Mouse (Mus musculus): Measurements from ENCODE around the gene Tmprss6. TPM values are rescaled to one million over a fixed set of nuclear protein-coding genes. Genes with fewer than 3 reads are reported as not detected.

Tmprss6 gene
- polyA plus RNA-seq, 1 experiment: 0.74 TPM

DNA sequence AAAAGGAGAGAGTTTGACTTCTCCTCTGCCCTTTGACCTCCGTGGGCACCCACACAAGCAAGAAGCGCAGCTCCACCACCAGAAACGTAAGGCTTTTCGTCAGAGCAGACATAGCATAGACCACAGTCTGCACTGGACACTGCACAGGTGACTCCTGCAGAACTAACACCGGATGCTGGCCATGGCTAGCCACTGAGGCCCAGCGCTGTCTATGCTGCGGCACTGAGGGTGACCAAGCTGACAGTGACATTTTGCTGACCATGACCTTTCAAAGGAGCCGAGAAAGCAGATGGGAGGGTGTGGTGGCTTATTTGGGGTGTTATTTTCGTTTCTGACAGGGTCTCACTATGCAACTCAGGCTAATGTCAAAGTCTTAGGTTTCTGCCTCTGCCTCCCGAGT is 11.2 kb downstream of the Tmprss6 start:
- Histone ChIP-seq H3K27me3 (ENCODE audit: control insufficient read depth, insufficient read depth, low read length) (no peaks in the 10 kb centered on the region), H3K36me3 (ENCODE audit: control insufficient read depth, insufficient read depth, low read length) (no peaks in the 10 kb centered on the region), H3K4me3 (ENCODE audit: control insufficient read depth, low read depth, low read length) (no peak overlapping the region), H3K4me1 (ENCODE audit: control insufficient read depth, insufficient read depth, low read length) (no peaks in the 10 kb centered on the region), H3K27ac (ENCODE audit: control insufficient read depth, insufficient read depth, low read depth, low read length) (no peak overlapping the region)
- TF ChIP-seq POLR2A (IDR thresholded peaks at IDR 0.05; ENCODE audit: control insufficient read depth, low read depth, low read length) (no peak), CTCF (IDR thresholded peaks at IDR 0.05; ENCODE audit: control insufficient read depth, insufficient read depth, insufficient replicate concordance, low read depth, low read length) (no peak)

DNA sequence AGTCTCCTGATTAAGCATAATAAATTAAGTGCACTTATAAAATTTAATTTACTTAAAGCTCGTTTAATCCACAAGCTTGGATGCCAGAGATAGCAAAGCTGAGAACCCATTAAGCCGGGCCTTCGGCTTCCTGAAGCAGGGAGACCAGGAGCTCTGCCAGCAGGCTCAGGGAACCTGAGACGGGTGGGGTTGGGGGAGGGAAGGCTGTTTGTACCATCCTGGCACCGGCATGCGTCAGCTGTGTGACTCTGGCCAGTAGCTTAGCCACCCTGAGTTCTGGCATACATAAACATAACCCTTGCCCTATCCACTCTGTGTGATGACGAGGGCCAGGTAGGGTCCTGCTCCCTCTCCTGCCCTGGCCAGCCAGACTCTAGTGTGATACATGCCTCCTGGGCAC is 12.4 kb downstream of the Tmprss6 start:
- TF ChIP-seq CTCF (IDR thresholded peaks at IDR 0.05; ENCODE audit: control insufficient read depth, insufficient read depth, insufficient replicate concordance, low read depth, low read length): no peak
- TF ChIP-seq POLR2A (IDR thresholded peaks at IDR 0.05; ENCODE audit: control insufficient read depth, low read depth, low read length): no peak
- H3K4me3 ChIP-seq (ENCODE audit: control insufficient read depth, low read depth, low read length): no peak overlapping the region
- H3K36me3 ChIP-seq (ENCODE audit: control insufficient read depth, insufficient read depth, low read length): no peaks in the 10 kb centered on the region
- H3K27ac ChIP-seq (ENCODE audit: control insufficient read depth, insufficient read depth, low read depth, low read length): no peak overlapping the region
- no peaks in the 10 kb centered on the region for H3K27me3 ChIP-seq (ENCODE audit: control insufficient read depth, insufficient read depth, low read length)
- no peaks in the 10 kb centered on the region for H3K4me1 ChIP-seq (ENCODE audit: control insufficient read depth, insufficient read depth, low read length)

DNA sequence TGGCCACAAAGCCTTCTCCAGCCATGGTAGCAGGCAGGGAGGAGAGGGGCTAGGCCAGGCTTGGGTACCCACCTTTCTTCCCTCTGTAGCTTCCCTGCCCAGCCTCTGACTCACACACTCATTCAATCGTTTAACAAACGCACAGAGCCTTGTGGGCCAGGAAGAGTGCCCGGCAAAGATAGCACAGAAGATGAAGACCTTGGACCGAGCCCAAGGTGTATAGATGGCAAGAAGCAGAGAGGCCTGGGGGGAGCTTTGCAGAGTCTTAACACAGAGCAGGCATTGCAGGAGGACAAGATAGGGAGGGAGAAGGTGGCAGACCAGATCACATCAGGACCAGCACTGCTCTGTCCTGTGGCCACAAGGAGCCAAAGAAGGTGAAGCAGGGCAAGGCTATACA is 13.3 kb downstream of the Tmprss6 start:
- H3K27me3 ChIP-seq (ENCODE audit: control insufficient read depth, insufficient read depth, low read length): no peaks in the 10 kb centered on the region
- H3K36me3 ChIP-seq (ENCODE audit: control insufficient read depth, insufficient read depth, low read length): no peaks in the 10 kb centered on the region
- H3K4me3 ChIP-seq (ENCODE audit: control insufficient read depth, low read depth, low read length): no peak overlapping the region
- no peak overlapping the region for H3K27ac ChIP-seq (ENCODE audit: control insufficient read depth, insufficient read depth, low read depth, low read length)
- TF ChIP-seq CTCF (IDR thresholded peaks at IDR 0.05; ENCODE audit: control insufficient read depth, insufficient read depth, insufficient replicate concordance, low read depth, low read length) (no peak), POLR2A (IDR thresholded peaks at IDR 0.05; ENCODE audit: control insufficient read depth, low read depth, low read length) (no peak)
- H3K4me1 ChIP-seq (ENCODE audit: control insufficient read depth, insufficient read depth, low read length): peaks cover 2% of the 10 kb centered on the region; the same call in 1 of the 2 replicates

DNA sequence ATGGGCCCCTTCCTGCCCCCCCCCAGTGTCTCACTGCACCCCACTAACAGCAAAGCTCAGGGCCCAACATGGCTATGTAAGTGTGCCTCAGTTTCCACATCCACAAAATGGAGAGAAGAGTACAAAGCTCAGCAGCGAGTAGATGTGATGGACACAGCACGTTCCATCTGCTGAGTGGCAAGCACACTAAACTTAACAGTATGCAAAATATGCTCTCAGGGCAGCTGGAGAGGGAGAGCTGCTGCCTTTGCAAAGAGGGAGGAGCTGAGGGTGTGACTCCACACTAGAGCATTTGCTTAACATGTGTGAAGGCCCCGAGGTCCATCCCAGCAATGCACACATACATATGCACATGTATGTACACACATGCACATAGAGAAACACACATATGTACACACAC is 15.5 kb downstream of the Tmprss6 start:
- peaks cover 5% of the 10 kb centered on the region for H3K4me1 ChIP-seq (ENCODE audit: control insufficient read depth, insufficient read depth, low read length)
- H3K4me3 ChIP-seq (ENCODE audit: control insufficient read depth, low read depth, low read length): no peak overlapping the region
- H3K27me3 ChIP-seq (ENCODE audit: control insufficient read depth, insufficient read depth, low read length): no peaks in the 10 kb centered on the region
- no peaks in the 10 kb centered on the region for H3K36me3 ChIP-seq (ENCODE audit: control insufficient read depth, insufficient read depth, low read length)
- no peak overlapping the region for H3K27ac ChIP-seq (ENCODE audit: control insufficient read depth, insufficient read depth, low read depth, low read length)
- no peak for TF ChIP-seq POLR2A (IDR thresholded peaks at IDR 0.05; ENCODE audit: control insufficient read depth, low read depth, low read length)
- no peak for TF ChIP-seq CTCF (IDR thresholded peaks at IDR 0.05; ENCODE audit: control insufficient read depth, insufficient read depth, insufficient replicate concordance, low read depth, low read length)

DNA sequence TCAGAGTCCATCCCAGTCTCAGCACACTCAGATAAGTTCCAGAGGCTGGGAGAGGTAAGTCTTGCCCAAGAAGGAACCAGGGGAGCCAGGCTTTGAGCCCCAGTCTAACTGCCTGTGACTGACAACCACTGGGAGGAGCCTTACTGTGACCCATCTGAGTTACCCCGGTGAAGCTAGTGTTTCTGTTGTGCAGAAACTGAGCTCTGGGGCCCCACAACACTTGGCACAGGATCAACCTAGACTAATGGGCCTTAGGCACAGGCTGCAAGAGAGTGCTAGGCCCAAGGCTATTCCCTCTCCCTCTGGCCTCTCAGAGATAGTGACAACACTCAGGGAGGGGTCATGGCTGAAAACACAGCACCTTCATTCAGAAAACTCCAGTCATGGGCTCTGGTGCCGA is 17.2 kb downstream of the Tmprss6 start:
- peaks cover 6% of the 10 kb centered on the region for H3K4me1 ChIP-seq (ENCODE audit: control insufficient read depth, insufficient read depth, low read length)
- TF ChIP-seq CTCF (IDR thresholded peaks at IDR 0.05; ENCODE audit: control insufficient read depth, insufficient read depth, insufficient replicate concordance, low read depth, low read length) (no peak), POLR2A (IDR thresholded peaks at IDR 0.05; ENCODE audit: control insufficient read depth, low read depth, low read length) (no peak)
- no peaks in the 10 kb centered on the region for H3K27me3 ChIP-seq (ENCODE audit: control insufficient read depth, insufficient read depth, low read length)
- H3K4me3 ChIP-seq (ENCODE audit: control insufficient read depth, low read depth, low read length): no peak overlapping the region
- H3K27ac ChIP-seq (ENCODE audit: control insufficient read depth, insufficient read depth, low read depth, low read length): no peak overlapping the region
- no peaks in the 10 kb centered on the region for H3K36me3 ChIP-seq (ENCODE audit: control insufficient read depth, insufficient read depth, low read length)

DNA sequence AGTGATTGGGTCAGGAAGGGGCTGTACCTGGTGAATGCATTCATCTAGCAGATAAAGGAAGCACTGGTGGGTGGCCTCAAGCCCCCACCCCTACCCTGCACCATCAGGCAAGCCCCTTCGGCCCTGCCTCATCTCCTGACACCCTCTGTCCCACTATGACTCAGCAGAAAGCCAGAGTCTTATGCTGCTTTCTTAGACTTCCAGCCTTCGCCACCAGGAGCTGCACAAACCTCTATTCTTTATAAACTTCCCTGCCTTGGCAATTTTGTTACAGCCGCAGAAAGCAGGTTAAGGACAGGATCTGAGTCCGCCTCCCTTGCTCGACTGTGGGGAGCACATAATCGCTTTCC is 18.0 kb downstream of the Tmprss6 start:
- H3K4me1 ChIP-seq (ENCODE audit: control insufficient read depth, insufficient read depth, low read length): peaks cover 6% of the 10 kb centered on the region
- no peak overlapping the region for H3K4me3 ChIP-seq (ENCODE audit: control insufficient read depth, low read depth, low read length)
- no peaks in the 10 kb centered on the region for H3K27me3 ChIP-seq (ENCODE audit: control insufficient read depth, insufficient read depth, low read length)
- H3K36me3 ChIP-seq (ENCODE audit: control insufficient read depth, insufficient read depth, low read length): no peaks in the 10 kb centered on the region
- TF ChIP-seq POLR2A (IDR thresholded peaks at IDR 0.05; ENCODE audit: control insufficient read depth, low read depth, low read length) (no peak), CTCF (IDR thresholded peaks at IDR 0.05; ENCODE audit: control insufficient read depth, insufficient read depth, insufficient replicate concordance, low read depth, low read length) (no peak)
- no peak overlapping the region for H3K27ac ChIP-seq (ENCODE audit: control insufficient read depth, insufficient read depth, low read depth, low read length)

DNA sequence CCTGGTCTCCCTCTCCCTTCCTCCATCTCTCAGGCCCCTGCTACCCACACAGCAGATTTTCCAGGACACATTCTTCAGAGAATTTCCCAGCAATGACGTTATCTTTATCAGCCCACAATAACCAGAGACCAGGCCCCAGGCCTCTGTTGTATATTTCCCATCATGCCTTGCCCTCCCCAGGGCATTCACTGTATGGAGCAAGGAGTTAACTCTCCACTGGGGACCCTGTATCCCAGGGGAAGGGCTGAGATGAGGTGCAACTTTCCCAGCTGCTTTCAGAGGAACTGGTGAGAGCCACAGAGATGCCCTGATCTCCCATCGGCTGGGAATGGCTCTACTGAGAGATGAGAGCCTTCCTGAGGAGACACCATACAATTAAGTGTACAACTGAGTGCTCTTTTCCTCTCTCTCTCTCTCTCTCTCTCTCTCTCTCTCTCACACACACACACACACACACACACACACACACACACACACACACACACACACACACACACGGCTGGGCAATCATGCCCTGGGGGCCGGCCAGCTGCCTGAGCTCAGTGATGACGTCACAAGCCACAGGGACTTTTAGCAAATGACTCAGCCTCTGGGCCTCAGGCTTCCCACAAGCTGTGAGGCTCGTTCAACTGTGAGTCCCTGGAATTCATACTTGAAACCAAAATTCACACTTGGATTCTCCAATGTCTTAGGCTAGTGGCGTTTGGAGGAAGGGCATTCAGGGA is 18.6 kb downstream of the Tmprss6 start:
- H3K36me3 ChIP-seq (ENCODE audit: control insufficient read depth, insufficient read depth, low read length): no peaks in the 10 kb centered on the region
- no peak overlapping the region for H3K4me3 ChIP-seq (ENCODE audit: control insufficient read depth, low read depth, low read length)
- no peak for TF ChIP-seq POLR2A (IDR thresholded peaks at IDR 0.05; ENCODE audit: control insufficient read depth, low read depth, low read length)
- no peak for TF ChIP-seq CTCF (IDR thresholded peaks at IDR 0.05; ENCODE audit: control insufficient read depth, insufficient read depth, insufficient replicate concordance, low read depth, low read length)
- H3K4me1 ChIP-seq (ENCODE audit: control insufficient read depth, insufficient read depth, low read length): peaks cover 6% of the 10 kb centered on the region
- no peaks in the 10 kb centered on the region for H3K27me3 ChIP-seq (ENCODE audit: control insufficient read depth, insufficient read depth, low read length)
- H3K27ac ChIP-seq (ENCODE audit: control insufficient read depth, insufficient read depth, low read depth, low read length): no peak overlapping the region
